Mouse (Mus musculus) neural tube, embryonic 11.5 days (tissue): ENCODE measurements around the gene Palm3. TPM values are rescaled to one million over a fixed set of nuclear protein-coding genes. Genes with fewer than 3 reads are reported as not detected.

Source experiments
- ATAC-seq: fragments of 200-750 bp; cut with Nextera tagmentation; 2 replicates; pipeline ENCODE4 v1.8.0; 2017; ENCODE audit warnings: moderate number of reproducible peaks, mild to moderate bottlenecking, moderate TSS enrichment, moderate library complexity; ENCODE audit not compliant: insufficient read depth, low FRiP score, low TSS enrichment
- DNase-seq: peaks from one replicate; pipeline ENCODE4 v3.0.0-alpha.2; 2015; ENCODE audit warnings: low spot score
- H3K27ac ChIP-seq: fragments of 300-500 bp; sonication (generic); 2 replicates; pipeline ENCODE4 v1.5.1; 2014; ENCODE audit warnings: low read depth, mild to moderate bottlenecking, low read length
- H3K27me3 ChIP-seq: fragments of 300-500 bp; sonication (generic); 2 replicates; pipeline ENCODE4 v1.6.1; 2014; ENCODE audit warnings: mild to moderate bottlenecking, low read length, mixed read lengths; ENCODE audit not compliant: control insufficient read depth, insufficient read depth
- H3K36me3 ChIP-seq: fragments of 300-500 bp; sonication (generic); 2 replicates; pipeline ENCODE4 v1.6.1; 2014; ENCODE audit warnings: mild to moderate bottlenecking, low read length, moderate library complexity, mixed read lengths; ENCODE audit not compliant: control insufficient read depth, insufficient read depth
- H3K4me1 ChIP-seq: fragments of 300-500 bp; sonication (generic); 2 replicates; pipeline ENCODE4 v1.6.1; 2014; ENCODE audit warnings: low read length, mixed read lengths; ENCODE audit not compliant: control insufficient read depth, insufficient read depth
- H3K4me2 ChIP-seq: fragments of 300-500 bp; sonication (generic); 2 replicates; pipeline ENCODE4 v1.6.1; 2014; ENCODE audit warnings: low read depth, mild to moderate bottlenecking, moderate library complexity
- H3K4me3 ChIP-seq: fragments of 300-500 bp; sonication (generic); 2 replicates; pipeline ENCODE4 v1.5.1; 2014; ENCODE audit warnings: low read depth, low read length
- H3K9ac ChIP-seq: fragments of 300-500 bp; sonication (generic); 2 replicates; pipeline ENCODE4 v1.6.1; 2014; ENCODE audit warnings: mild to moderate bottlenecking, low read length
- H3K9me3 ChIP-seq: fragments of 300-500 bp; sonication (generic); 2 replicates; pipeline ENCODE4 v1.6.1; 2016; ENCODE audit warnings: low read length; ENCODE audit not compliant: control insufficient read depth
- WGBS: fragments of 180-500 bp; shearing (Covaris S2); extraction: QIAGEN DNeasy Blood & Tissue Kit; methylation state at CpG from one replicate; pipeline ENCODE4 v1.1.7; 2014; 5-methylcytosine and 5-hydroxymethylcytosine counted together
- polyA plus RNA-seq: library from polyadenylated mRNA; unstranded; fragments of >200 nt; fragmentation: Nextera tagmentation; extraction: Ambion mirVana; gene quantifications from 2 replicates; pipeline ENCODE4 v1.2.1, GENCODE M21; 2014

Gene Palm3
- polyA plus RNA-seq, 1 experiment from 2014 or later = 4.4 TPM

DNA sequence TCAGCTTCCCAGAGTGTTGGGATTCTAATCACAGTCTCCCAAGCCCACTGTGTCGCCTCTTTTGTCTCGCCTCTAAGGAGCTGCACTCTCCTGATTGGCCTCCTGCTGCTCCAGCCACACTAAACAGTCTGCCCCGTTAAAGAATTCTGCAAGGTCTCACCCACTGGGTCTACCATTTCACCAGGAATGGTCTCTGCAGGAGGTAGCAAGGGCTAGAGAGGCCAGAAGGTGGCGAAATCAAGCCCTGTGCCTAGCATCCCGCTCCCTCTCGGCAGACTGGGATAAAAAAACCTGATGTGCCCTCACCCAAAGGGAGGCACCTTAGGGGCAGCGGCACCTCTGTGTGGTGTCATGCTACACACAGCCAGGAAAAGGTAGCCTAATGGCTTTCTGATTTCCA, 22.8 kb downstream of the Palm3 start:
- Histone ChIP-seq H3K4me1 (peaks cover 8% of the 10 kb centered on the region; the same call in 1 of the 2 replicates), H3K36me3 (no peaks in the 10 kb centered on the region), H3K27ac (no peak overlapping the region), H3K9me3 (no peaks in the 10 kb centered on the region), H3K4me2 (no peak overlapping the region), H3K4me3 (no peak overlapping the region), H3K9ac (no peak overlapping the region), H3K27me3 (peaks cover 46% of the 10 kb centered on the region)
- DNase-seq (no peak), ATAC-seq (no peak)
- WGBS = 4% methylated on average over 7 of the region's 7 CpGs

DNA sequence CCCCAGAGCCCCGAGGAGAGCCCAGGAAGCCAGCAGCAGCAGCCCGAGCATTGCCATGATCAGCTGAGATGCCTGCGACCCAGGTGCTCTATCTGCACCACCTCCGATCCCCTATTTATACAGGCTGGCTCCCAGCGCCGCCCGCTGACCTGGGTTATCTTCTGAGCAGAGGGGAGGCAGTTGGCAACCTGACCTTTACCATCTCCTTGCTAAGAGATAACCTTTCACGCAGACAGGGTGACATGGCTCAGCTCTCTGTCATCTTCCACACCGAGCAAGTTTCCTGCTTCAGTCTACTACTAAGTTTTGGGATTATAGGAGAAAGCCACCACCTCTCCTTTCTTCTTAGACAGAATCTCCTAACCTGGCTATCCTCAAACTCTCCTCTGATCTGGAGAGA, 23.6 kb downstream of the Palm3 start, which contains the start of gene Rln3:
Gene Rln3, minus strand, starts transcription at position 101 of the 400 bp plus-strand sequence.
- Histone ChIP-seq H3K9ac (no peak within 1 kb of the TSS), H3K36me3 (no peaks in the 10 kb centered on the region), H3K4me1 (peaks cover 8% of the 10 kb centered on the region; the same call in 1 of the 2 replicates), H3K4me2 (no peak within 1 kb of the TSS), H3K4me3 (no peak within 1 kb of the TSS), H3K9me3 (no peaks in the 10 kb centered on the region), H3K27me3 (peaks cover 46% of the 10 kb centered on the region), H3K27ac (no peak within 1 kb of the TSS)
- DNase-seq = no peak
- ATAC-seq = no peak
- 8% methylated on average over 9 of the region's 9 CpGs for WGBS

DNA sequence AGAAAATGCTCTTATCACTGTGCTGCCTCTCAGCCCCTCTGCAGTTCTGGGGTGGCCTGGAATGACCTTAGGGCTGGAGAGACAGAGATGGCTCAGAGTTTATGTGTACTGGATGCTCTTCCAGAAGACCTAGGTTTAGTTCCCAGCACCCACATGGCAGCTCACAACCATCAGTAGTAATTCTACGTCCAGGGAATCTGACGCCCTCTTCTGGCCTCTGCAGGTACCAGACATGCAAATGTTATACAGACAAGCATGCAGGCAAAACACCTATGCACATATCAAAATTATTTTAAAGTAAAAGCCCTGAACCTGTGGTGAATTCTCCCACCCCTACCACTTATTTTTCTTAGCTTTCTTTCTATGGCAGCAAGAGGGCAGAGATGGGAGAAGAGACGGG, 25.2 kb downstream of the Palm3 start:
- no peak overlapping the region for H3K4me3 ChIP-seq
- no peak overlapping the region for H3K9ac ChIP-seq
- no peaks in the 10 kb centered on the region for H3K9me3 ChIP-seq
- no peak overlapping the region for H3K4me2 ChIP-seq
- no peak overlapping the region for H3K27ac ChIP-seq
- peaks cover 40% of the 10 kb centered on the region for H3K27me3 ChIP-seq
- DNase-seq (no peak), ATAC-seq (no peak)
- no peaks in the 10 kb centered on the region for H3K36me3 ChIP-seq
- H3K4me1 ChIP-seq = peaks cover 8% of the 10 kb centered on the region; the same call in 1 of the 2 replicates
- 67% methylated on average over 3 of the region's 3 CpGs for WGBS

DNA sequence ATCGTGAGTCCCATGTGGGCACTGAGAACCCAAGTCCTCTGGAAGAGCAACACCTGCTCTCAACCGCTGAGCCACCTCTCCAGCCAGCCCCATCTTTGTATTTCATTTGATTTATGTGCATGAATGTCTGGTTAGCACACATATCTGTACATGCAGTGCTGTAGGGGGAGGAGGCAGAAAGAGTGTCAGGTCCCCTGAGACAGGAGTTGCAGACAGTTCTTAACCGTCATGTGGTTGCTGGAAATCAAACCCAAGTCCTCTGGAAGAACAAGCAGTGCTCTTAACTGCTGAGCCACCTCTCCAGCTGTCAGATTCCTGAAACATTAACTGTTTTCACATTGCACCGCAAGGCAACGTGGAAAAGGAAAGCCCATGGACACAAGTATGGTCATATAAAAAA, 26.9 kb downstream of the Palm3 start:
- ATAC-seq = no peak

DNA sequence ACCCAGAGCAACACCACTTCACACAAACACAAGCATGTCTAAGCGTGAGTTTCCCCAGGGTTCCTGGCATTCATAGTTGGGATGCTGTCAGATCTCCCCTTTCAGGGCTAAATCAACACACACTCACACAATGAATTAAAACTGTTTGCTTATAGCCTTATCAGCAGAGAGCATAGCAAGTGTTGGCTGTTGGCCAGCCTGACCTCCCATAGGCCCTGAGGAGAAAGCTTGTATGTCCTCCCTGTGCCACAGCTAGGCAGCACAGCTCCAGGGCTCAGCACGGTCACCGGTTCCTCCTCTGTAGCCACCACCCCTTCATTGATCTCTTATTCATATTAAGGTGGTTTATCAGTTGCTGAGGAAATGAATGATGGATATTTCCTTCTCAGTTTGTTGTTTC, 31.5 kb downstream of the Palm3 start:
- no peaks in the 10 kb centered on the region for H3K27me3 ChIP-seq
- no peak overlapping the region for H3K27ac ChIP-seq
- no peaks in the 10 kb centered on the region for H3K36me3 ChIP-seq
- no peak overlapping the region for H3K9ac ChIP-seq
- no peak for ATAC-seq
- WGBS = 90% methylated on average over 3 of the region's 3 CpGs
- no peaks in the 10 kb centered on the region for H3K9me3 ChIP-seq
- no peak for DNase-seq
- H3K4me2 ChIP-seq = no peak overlapping the region
- H3K4me3 ChIP-seq = no peak overlapping the region
- H3K4me1 ChIP-seq = no peaks in the 10 kb centered on the region

More for the DNA sequence above, 26.9 kb downstream of the Palm3 start:
- Histone ChIP-seq H3K27me3 (peaks cover 24% of the 10 kb centered on the region), H3K36me3 (no peaks in the 10 kb centered on the region), H3K4me2 (no peak overlapping the region), H3K9ac (no peak overlapping the region), H3K4me3 (no peak overlapping the region), H3K4me1 (peaks cover 2% of the 10 kb centered on the region; the same call in 1 of the 2 replicates), H3K27ac (no peak overlapping the region), H3K9me3 (no peaks in the 10 kb centered on the region)
- DNase-seq = no peak
- WGBS = 74% methylated on average over 5 of the region's 5 CpGs

DNA sequence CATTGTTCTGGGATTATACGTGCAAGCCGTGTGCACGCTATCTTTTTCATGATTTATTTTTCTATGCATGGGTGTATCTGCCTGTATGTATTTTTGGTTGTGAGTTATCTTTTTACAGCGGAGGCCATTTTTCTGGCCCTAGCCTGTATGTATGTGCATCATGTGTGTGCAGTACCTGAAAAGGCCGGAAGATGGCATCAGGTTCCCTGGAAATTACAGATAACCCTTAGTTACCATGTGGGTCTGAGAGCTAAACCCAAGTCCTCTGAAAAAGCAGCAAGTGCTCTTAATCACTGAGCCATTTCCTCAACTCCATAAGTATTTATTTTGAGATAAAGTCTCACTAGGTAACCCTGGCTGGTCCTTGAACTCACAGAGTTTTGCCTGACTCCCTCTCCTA, 32.0 kb downstream of the Palm3 start:
- no peaks in the 10 kb centered on the region for H3K36me3 ChIP-seq
- no peak overlapping the region for H3K9ac ChIP-seq
- H3K4me1 ChIP-seq = no peaks in the 10 kb centered on the region
- no peak overlapping the region for H3K27ac ChIP-seq
- no peak for DNase-seq
- ATAC-seq = no peak
- no peaks in the 10 kb centered on the region for H3K9me3 ChIP-seq
- 94% methylated on average over 5 of the region's 5 CpGs for WGBS
- no peak overlapping the region for H3K4me3 ChIP-seq
- no peak overlapping the region for H3K4me2 ChIP-seq
- no peaks in the 10 kb centered on the region for H3K27me3 ChIP-seq

DNA sequence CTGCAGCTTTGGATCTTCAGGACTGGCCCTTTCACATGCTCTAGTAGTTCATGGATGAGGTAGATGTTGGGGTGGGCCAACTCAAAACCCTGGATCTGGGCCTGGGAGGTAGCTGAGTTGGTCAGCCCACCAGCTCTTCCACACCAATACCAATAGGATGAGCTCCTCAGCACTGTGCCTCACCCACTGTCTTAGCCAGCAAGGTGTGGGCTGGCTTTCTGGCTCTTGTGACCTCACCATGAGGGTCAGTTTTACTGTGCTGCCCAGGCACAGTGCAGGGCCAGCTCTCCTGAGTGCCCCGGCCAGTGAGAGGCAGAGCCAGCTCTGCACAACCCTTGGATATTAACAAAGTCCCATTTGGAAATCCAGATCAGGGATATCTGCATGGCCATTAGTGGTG, 36.6 kb downstream of the Palm3 start:
- H3K9me3 ChIP-seq = no peaks in the 10 kb centered on the region
- WGBS = 88% methylated on average over 1 of the region's 1 CpGs
- no peaks in the 10 kb centered on the region for H3K36me3 ChIP-seq
- H3K9ac ChIP-seq = no peak overlapping the region
- no peaks in the 10 kb centered on the region for H3K27me3 ChIP-seq
- ATAC-seq (no peak), DNase-seq (no peak)
- H3K27ac ChIP-seq = no peak overlapping the region
- no peak overlapping the region for H3K4me2 ChIP-seq
- H3K4me1 ChIP-seq = no peaks in the 10 kb centered on the region
- H3K4me3 ChIP-seq = no peak overlapping the region

DNA sequence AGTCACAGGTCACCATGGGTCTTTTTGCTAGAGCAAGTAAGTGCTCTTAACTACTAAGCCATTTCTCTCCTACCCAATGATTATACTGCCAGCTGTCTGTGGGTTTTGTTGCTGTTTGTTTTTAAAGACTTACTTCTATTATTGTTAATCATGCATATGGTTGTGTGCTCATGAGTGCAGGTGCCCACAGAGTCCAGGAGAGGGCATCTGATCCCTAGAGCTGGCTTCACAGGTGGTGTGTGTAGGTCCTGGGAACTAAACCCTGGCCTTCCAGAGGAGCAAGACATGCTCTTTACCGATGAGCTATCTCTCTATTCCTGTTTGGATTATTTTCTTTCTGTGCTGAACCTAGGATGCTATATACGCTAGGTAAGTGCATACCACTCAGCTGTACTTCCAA, 38.0 kb downstream of the Palm3 start:
- Histone ChIP-seq H3K27me3 (no peaks in the 10 kb centered on the region), H3K27ac (no peak overlapping the region), H3K4me2 (no peak overlapping the region), H3K4me3 (no peak overlapping the region), H3K9me3 (no peaks in the 10 kb centered on the region), H3K9ac (no peak overlapping the region), H3K4me1 (no peaks in the 10 kb centered on the region), H3K36me3 (no peaks in the 10 kb centered on the region)
- ATAC-seq (no peak), DNase-seq (no peak)
- WGBS = 94% methylated on average over 2 of the region's 2 CpGs

DNA sequence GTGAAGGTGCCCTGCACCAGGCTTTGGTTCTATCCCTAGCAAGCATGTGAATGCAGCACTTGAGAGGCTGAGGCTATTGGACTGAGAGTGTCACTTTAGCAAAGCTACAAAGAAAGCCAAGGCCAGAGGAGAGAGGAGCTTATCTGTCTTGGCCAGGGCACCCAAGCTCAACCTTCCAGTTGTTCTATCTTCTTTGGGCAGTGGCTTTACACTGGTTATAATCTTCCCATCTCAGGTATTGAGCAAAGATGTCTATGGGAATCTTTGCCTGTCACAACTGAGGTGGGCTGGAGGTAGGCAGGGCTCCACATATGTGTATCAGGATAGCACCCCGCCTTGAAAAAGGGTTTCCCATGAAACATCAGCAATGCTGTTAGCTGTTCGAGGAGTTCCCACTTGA, 39.0 kb downstream of the Palm3 start:
- WGBS = 89% methylated on average over 2 of the region's 2 CpGs
- H3K4me3 ChIP-seq = no peak overlapping the region
- ATAC-seq (no peak), DNase-seq (no peak)
- no peaks in the 10 kb centered on the region for H3K4me1 ChIP-seq
- no peak overlapping the region for H3K9ac ChIP-seq
- H3K36me3 ChIP-seq = no peaks in the 10 kb centered on the region
- no peaks in the 10 kb centered on the region for H3K9me3 ChIP-seq
- no peak overlapping the region for H3K27ac ChIP-seq
- H3K4me2 ChIP-seq = no peak overlapping the region
- H3K27me3 ChIP-seq = no peaks in the 10 kb centered on the region
